Mouse (Mus musculus) limb, embryonic 15.5 days (tissue): ENCODE results near the gene Sorbs2. TPM values are rescaled to one million over a fixed set of nuclear protein-coding genes. Genes with fewer than 3 reads are reported as not detected.

Experiments
- ATAC-seq: fragments of 200-750 bp; cut with Nextera tagmentation; 2 replicates; pipeline ENCODE4 v1.8.0; 2017; ENCODE audit warnings: low read depth, moderate TSS enrichment; ENCODE audit not compliant: insufficient number of reproducible peaks, low FRiP score, low TSS enrichment
- H3K27ac ChIP-seq: fragments of 300-500 bp; sonication (generic); 2 replicates; pipeline ENCODE4 v1.5.1; 2015; ENCODE audit warnings: moderate library complexity, mild to moderate bottlenecking, inconsistent platforms
- H3K27me3 ChIP-seq: fragments of 300-500 bp; sonication (generic); 2 replicates; pipeline ENCODE4 v1.6.1; 2015; ENCODE audit warnings: inconsistent platforms
- H3K36me3 ChIP-seq: fragments of 300-500 bp; sonication (generic); 2 replicates; pipeline ENCODE4 v1.6.1; 2015; ENCODE audit warnings: inconsistent platforms
- H3K4me1 ChIP-seq: fragments of 300-500 bp; sonication (generic); 2 replicates; pipeline ENCODE4 v1.6.1; 2015; ENCODE audit warnings: inconsistent platforms
- H3K4me2 ChIP-seq: fragments of 300-500 bp; sonication (generic); 2 replicates; pipeline ENCODE4 v1.6.1; 2015; ENCODE audit warnings: mild to moderate bottlenecking, inconsistent platforms
- H3K4me3 ChIP-seq: fragments of 300-500 bp; sonication (generic); 2 replicates; pipeline ENCODE4 v1.5.1; 2015; ENCODE audit warnings: mild to moderate bottlenecking, inconsistent platforms
- H3K9ac ChIP-seq: fragments of 300-500 bp; sonication (generic); 2 replicates; pipeline ENCODE4 v1.6.1; 2015; ENCODE audit warnings: inconsistent platforms
- H3K9me3 ChIP-seq: fragments of 300-500 bp; sonication (generic); 2 replicates; pipeline ENCODE4 v1.6.1; 2016; ENCODE audit warnings: inconsistent platforms
- WGBS: fragments of 180-500 bp; shearing (Covaris S2); methylation state at CpG from one replicate; pipeline ENCODE4 v1.1.7; 2015; 5-methylcytosine and 5-hydroxymethylcytosine counted together
- polyA plus RNA-seq: library from polyadenylated mRNA; unstranded; fragments of >200 nt; fragmentation: Nextera tagmentation; extraction: Ambion mirVana; gene quantifications from 2 replicates; pipeline ENCODE4 v1.2.1, GENCODE M21; 2015

Sorbs2 gene
- polyA plus RNA-seq, 1 experiment from 2014 or later, result 40.6 TPM

DNA sequence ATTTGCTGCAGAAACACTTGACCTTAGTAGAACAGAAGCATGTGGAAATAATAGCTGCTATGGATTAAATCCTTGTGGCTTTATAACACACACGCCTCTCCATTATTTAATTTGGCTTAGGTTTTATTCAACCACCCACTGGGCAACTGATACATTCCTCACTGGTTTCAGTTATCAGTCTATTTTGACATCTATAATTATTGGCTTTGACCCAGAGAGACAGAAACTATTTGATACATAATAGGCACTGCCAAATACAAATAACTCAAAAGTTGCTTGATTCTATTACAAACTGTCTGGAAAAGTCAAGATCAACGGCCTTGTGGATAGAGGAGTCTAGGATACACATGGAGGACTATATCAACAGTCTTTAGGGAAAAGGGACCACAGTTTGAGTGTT, 20.1 kb downstream of the Sorbs2 start:
- no peaks in the 10 kb centered on the region for H3K9me3 ChIP-seq
- H3K4me3 ChIP-seq, result no peak overlapping the region
- ATAC-seq, result no peak
- WGBS, result 57% methylated on average over 2 of the region's 2 CpGs
- no peak overlapping the region for H3K4me2 ChIP-seq
- H3K9ac ChIP-seq, result no peak overlapping the region
- H3K4me1 ChIP-seq, result no peaks in the 10 kb centered on the region
- H3K27ac ChIP-seq, result no peak overlapping the region
- H3K27me3 ChIP-seq, result no peaks in the 10 kb centered on the region
- no peaks in the 10 kb centered on the region for H3K36me3 ChIP-seq

- H3K4me1 ChIP-seq, result no peaks in the 10 kb centered on the region
- no peaks in the 10 kb centered on the region for H3K36me3 ChIP-seq
- no peak overlapping the region for H3K9ac ChIP-seq
- H3K4me3 ChIP-seq, result no peak overlapping the region
- H3K9me3 ChIP-seq, result no peaks in the 10 kb centered on the region
- no peak for ATAC-seq
- 59% methylated on average over 2 of the region's 2 CpGs for WGBS
- H3K27ac ChIP-seq, result no peak overlapping the region
- no peaks in the 10 kb centered on the region for H3K27me3 ChIP-seq
- H3K4me2 ChIP-seq, result no peak overlapping the region
Measured at GRCm38 (mm10) chr8:45528890-45529289, 21.3 kb downstream of the Sorbs2 start.

- WGBS, result 56% methylated on average over 9 of the region's 9 CpGs
- no peaks in the 10 kb centered on the region for H3K4me1 ChIP-seq
- ATAC-seq, result no peak
Measured at GRCm38 (mm10) chr8:45536578-45536977, 29.0 kb downstream of the Sorbs2 start.

GRCm38 (mm10) chr8:45540513-45540912, 32.9 kb downstream of the Sorbs2 start:
- 50% methylated on average over 5 of the region's 5 CpGs for WGBS
- Histone ChIP-seq H3K36me3 (no peaks in the 10 kb centered on the region), H3K4me3 (no peak overlapping the region), H3K9ac (no peak overlapping the region), H3K27me3 (no peaks in the 10 kb centered on the region), H3K4me2 (no peak overlapping the region), H3K27ac (no peak overlapping the region), H3K9me3 (no peaks in the 10 kb centered on the region), H3K4me1 (no peaks in the 10 kb centered on the region)
- ATAC-seq, result no peak

More at GRCm38 (mm10) chr8:45536578-45536977, 29.0 kb downstream of the Sorbs2 start:
- Histone ChIP-seq H3K9ac (no peak overlapping the region), H3K4me3 (no peak overlapping the region), H3K36me3 (no peaks in the 10 kb centered on the region), H3K4me2 (no peak overlapping the region), H3K27me3 (no peaks in the 10 kb centered on the region), H3K9me3 (no peaks in the 10 kb centered on the region), H3K27ac (no peak overlapping the region)

- ATAC-seq, result no peak
- Histone ChIP-seq H3K36me3 (no peaks in the 10 kb centered on the region), H3K27me3 (no peaks in the 10 kb centered on the region), H3K27ac (no peak overlapping the region), H3K9me3 (no peaks in the 10 kb centered on the region), H3K4me2 (no peak overlapping the region), H3K4me1 (no peaks in the 10 kb centered on the region), H3K4me3 (no peak overlapping the region), H3K9ac (no peak overlapping the region)
- 78% methylated on average over 3 of the region's 3 CpGs for WGBS
Measured at GRCm38 (mm10) chr8:45552175-45552574, 44.6 kb downstream of the Sorbs2 start.

- H3K36me3 ChIP-seq, result no peaks in the 10 kb centered on the region
- H3K9me3 ChIP-seq, result no peaks in the 10 kb centered on the region
- no peak for ATAC-seq
- 68% methylated on average over 4 of the region's 4 CpGs for WGBS
- no peaks in the 10 kb centered on the region for H3K27me3 ChIP-seq
- no peak overlapping the region for H3K4me2 ChIP-seq
- no peak overlapping the region for H3K9ac ChIP-seq
- no peak overlapping the region for H3K27ac ChIP-seq
- H3K4me3 ChIP-seq, result no peak overlapping the region
- no peaks in the 10 kb centered on the region for H3K4me1 ChIP-seq
Measured at GRCm38 (mm10) chr8:45554627-45555026, 47.0 kb downstream of the Sorbs2 start.

DNA sequence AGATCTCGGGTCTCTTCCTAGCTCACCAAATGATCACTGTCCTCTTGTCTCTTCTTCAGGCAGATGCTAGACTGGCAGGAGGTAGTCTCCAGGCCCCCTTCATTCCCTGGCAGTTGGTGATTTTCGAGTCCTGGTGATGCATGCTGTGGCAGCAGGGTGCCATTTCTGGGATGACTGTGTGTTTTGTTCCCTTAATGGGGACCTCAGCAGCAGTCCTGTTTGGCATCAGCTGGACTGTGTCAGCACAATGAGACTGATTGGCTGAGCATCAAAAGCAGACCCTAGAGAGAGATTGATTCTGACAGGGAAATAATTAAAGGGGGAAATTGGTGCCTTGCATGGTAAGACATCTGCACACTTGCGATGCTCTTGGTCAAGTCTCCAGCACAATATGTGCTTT, 50.3 kb downstream of the Sorbs2 start:
- Histone ChIP-seq H3K36me3 (no peaks in the 10 kb centered on the region), H3K4me2 (no peak overlapping the region), H3K9ac (no peak overlapping the region), H3K27me3 (no peaks in the 10 kb centered on the region), H3K4me1 (no peaks in the 10 kb centered on the region), H3K9me3 (no peaks in the 10 kb centered on the region), H3K27ac (no peak overlapping the region), H3K4me3 (no peak overlapping the region)
- 60% methylated on average over 3 of the region's 3 CpGs for WGBS
- no peak for ATAC-seq

- Histone ChIP-seq H3K9ac (no peak overlapping the region), H3K4me2 (no peak overlapping the region), H3K27ac (no peak overlapping the region), H3K36me3 (no peaks in the 10 kb centered on the region), H3K4me3 (no peak overlapping the region), H3K4me1 (no peaks in the 10 kb centered on the region), H3K27me3 (no peaks in the 10 kb centered on the region), H3K9me3 (no peaks in the 10 kb centered on the region)
- no peak for ATAC-seq
- WGBS, result 68% methylated on average over 5 of the region's 5 CpGs
Measured at GRCm38 (mm10) chr8:45558426-45558825, 50.8 kb downstream of the Sorbs2 start.

DNA sequence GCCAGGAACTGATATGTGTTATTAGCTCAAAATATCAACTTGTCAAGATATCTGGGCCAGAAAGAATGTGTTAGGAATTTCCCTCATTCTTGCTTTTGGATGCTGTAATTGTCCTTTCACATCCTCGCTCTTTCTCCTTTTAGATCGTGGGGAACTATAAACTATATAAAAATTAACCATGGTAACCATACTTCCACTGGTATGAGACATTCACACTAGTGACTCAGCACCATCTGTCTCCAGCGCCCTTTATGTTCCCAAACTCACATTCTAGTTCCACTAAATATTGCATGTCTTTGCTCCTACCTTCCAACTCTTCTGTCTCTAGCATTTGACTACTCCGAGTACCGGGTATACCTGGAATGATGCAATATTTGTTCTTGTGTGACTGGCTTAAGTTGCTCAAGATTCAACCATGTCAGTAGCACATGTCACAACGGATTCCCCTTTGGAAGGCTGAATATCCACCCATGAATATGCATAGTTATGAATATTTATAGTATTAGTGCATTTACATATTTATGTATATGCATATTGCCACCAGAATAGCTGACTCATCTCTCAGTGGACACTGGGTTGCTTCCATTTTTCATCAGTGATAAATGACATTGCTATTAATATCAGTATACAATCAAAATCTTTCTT, 51.7 kb downstream of the Sorbs2 start:
- Histone ChIP-seq H3K27ac (no peak overlapping the region), H3K4me2 (no peak overlapping the region), H3K27me3 (no peaks in the 10 kb centered on the region), H3K4me3 (no peak overlapping the region), H3K9me3 (no peaks in the 10 kb centered on the region), H3K36me3 (no peaks in the 10 kb centered on the region), H3K4me1 (no peaks in the 10 kb centered on the region), H3K9ac (no peak overlapping the region)
- 82% methylated on average over 6 of the region's 6 CpGs for WGBS
- ATAC-seq, result no peak

DNA sequence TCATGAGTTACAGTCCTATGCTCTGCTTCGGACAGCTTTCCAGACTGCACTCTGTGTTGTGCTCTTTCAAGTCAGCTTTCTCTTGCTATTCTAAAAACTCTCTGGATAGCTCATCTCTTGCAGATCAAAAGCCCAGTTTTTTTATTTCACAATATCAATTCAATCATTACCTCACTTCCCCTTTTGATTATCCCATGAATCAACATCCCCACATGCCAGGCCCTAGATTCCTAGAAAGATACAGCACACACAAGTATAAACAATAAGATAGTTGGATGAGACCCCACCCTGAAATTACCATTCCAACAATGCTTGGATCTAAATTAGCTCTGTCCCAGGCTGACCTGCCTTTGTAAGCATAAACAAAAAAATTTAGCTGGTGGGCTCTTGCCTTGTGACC, 57.6 kb downstream of the Sorbs2 start:
- 86% methylated on average over 1 of the region's 1 CpGs for WGBS
- Histone ChIP-seq H3K9ac (no peak overlapping the region), H3K9me3 (no peaks in the 10 kb centered on the region), H3K27ac (peak overlapping the region; percentile 69), H3K4me2 (no peak overlapping the region), H3K27me3 (no peaks in the 10 kb centered on the region), H3K4me1 (no peaks in the 10 kb centered on the region), H3K36me3 (no peaks in the 10 kb centered on the region), H3K4me3 (no peak overlapping the region)
- ATAC-seq, result no peak

DNA sequence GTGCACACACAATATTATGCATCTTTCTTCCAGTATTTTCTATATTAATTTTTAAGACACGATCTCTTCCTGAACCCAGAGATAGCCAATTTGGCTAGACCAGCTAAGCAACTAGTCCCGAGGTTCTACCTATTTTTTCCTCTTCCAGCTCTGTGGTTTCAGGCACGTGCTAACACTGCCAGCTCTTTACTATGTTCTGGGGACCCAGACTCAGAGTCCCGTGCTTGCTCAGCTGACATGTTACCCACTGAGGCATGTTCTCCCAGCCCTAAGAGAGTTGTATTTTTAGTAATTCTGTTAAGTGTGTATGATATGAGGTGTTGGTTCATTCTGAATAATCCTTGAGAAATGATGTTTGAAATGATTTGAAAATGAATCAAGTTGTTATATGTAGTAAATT, 62.5 kb downstream of the Sorbs2 start:
- Histone ChIP-seq H3K9ac (no peak overlapping the region), H3K4me2 (no peak overlapping the region), H3K36me3 (no peaks in the 10 kb centered on the region), H3K27me3 (no peaks in the 10 kb centered on the region), H3K27ac (no peak overlapping the region), H3K9me3 (no peaks in the 10 kb centered on the region), H3K4me3 (no peak overlapping the region), H3K4me1 (no peaks in the 10 kb centered on the region)
- 73% methylated on average over 4 of the region's 4 CpGs for WGBS
- no peak for ATAC-seq

- Histone ChIP-seq H3K9me3 (no peaks in the 10 kb centered on the region), H3K27ac (no peak overlapping the region), H3K9ac (no peak overlapping the region), H3K27me3 (no peaks in the 10 kb centered on the region), H3K36me3 (no peaks in the 10 kb centered on the region), H3K4me2 (no peak overlapping the region), H3K4me1 (no peaks in the 10 kb centered on the region), H3K4me3 (no peak overlapping the region)
- no peak for ATAC-seq
- WGBS, result 75% methylated on average over 7 of the region's 7 CpGs
Measured at GRCm38 (mm10) chr8:45579714-45580543, 72.3 kb downstream of the Sorbs2 start.
